Mouse (Mus musculus): ENCODE measurements around the gene Aspa. TPM values are rescaled to one million over a fixed set of nuclear protein-coding genes. Genes with fewer than 3 reads are reported as not detected.

Gene Aspa
- polyA plus RNA-seq, 1 experiment from 2014 or later, result 0.41 TPM

GRCm38 (mm10) chr11:73274821-73275220 is 54.6 kb downstream of the Aspa start:
- 40% methylated on average over 2 of the region's 2 CpGs for WGBS
- Histone ChIP-seq H3K27ac (ENCODE audit: low read length) (no peak overlapping the region), H3K27me3 (ENCODE audit: control insufficient read depth, insufficient read depth, low read length) (no peaks in the 10 kb centered on the region), H3K36me3 (ENCODE audit: control insufficient read depth, insufficient read depth) (no peaks in the 10 kb centered on the region), H3K4me3 (ENCODE audit: low read length) (no peak overlapping the region), H3K4me1 (ENCODE audit: control insufficient read depth, insufficient read depth, low read length) (no peaks in the 10 kb centered on the region), H3K9ac (ENCODE audit: low read length) (no peak overlapping the region), H3K4me2 (ENCODE audit: low read depth, low read length) (no peak overlapping the region), H3K9me3 (replicated peaks; ENCODE audit: control insufficient read depth, low read length) (no peaks in the 10 kb centered on the region)
- no peak for ATAC-seq (replicated peaks; ENCODE audit: extremely low read depth, insufficient read depth, low FRiP score)

GRCm38 (mm10) chr11:73267267-73267666 is 62.1 kb downstream of the Aspa start, which contains the start of gene Trpv3:
Trpv3 (plus strand) TSS chr11:73267388.
- 72% methylated on average over 7 of the region's 7 CpGs for WGBS

GRCm38 (mm10) chr11:73261385-73261784 is 68.0 kb downstream of the Aspa start:
- H3K27me3 ChIP-seq (ENCODE audit: control insufficient read depth, insufficient read depth, low read length), result no peaks in the 10 kb centered on the region

More at GRCm38 (mm10) chr11:73267267-73267666, 62.1 kb downstream of the Aspa start, which contains the start of gene Trpv3:
- Histone ChIP-seq H3K36me3 (ENCODE audit: control insufficient read depth, insufficient read depth) (no peaks in the 10 kb centered on the region), H3K4me2 (ENCODE audit: low read depth, low read length) (no peak within 1 kb of the TSS), H3K4me3 (ENCODE audit: low read length) (no peak within 1 kb of the TSS), H3K27me3 (ENCODE audit: control insufficient read depth, insufficient read depth, low read length) (no peaks in the 10 kb centered on the region; the same call in 1 of the 2 replicates), H3K9me3 (replicated peaks; ENCODE audit: control insufficient read depth, low read length) (no peaks in the 10 kb centered on the region), H3K27ac (ENCODE audit: low read length) (no peak within 1 kb of the TSS), H3K4me1 (ENCODE audit: control insufficient read depth, insufficient read depth, low read length) (no peaks in the 10 kb centered on the region), H3K9ac (ENCODE audit: low read length) (no peak within 1 kb of the TSS)
- ATAC-seq (replicated peaks; ENCODE audit: extremely low read depth, insufficient read depth, low FRiP score), result no peak

GRCm38 (mm10) chr11:73260457-73260856 is 68.9 kb downstream of the Aspa start:
- no peaks in the 10 kb centered on the region for H3K36me3 ChIP-seq (ENCODE audit: control insufficient read depth, insufficient read depth)
- no peaks in the 10 kb centered on the region for H3K4me1 ChIP-seq (ENCODE audit: control insufficient read depth, insufficient read depth, low read length)
- no peak overlapping the region for H3K9ac ChIP-seq (ENCODE audit: low read length)
- ATAC-seq (replicated peaks; ENCODE audit: extremely low read depth, insufficient read depth, low FRiP score), result no peak
- no peak overlapping the region for H3K27ac ChIP-seq (ENCODE audit: low read length)
- H3K4me2 ChIP-seq (ENCODE audit: low read depth, low read length), result no peak overlapping the region
- H3K27me3 ChIP-seq (ENCODE audit: control insufficient read depth, insufficient read depth, low read length), result no peaks in the 10 kb centered on the region
- H3K4me3 ChIP-seq (ENCODE audit: low read length), result no peak overlapping the region
- H3K9me3 ChIP-seq (replicated peaks; ENCODE audit: control insufficient read depth, low read length), result peaks cover 2% of the 10 kb centered on the region; the same call in 1 of the 2 replicates
- WGBS, result 63% methylated on average over 3 of the region's 3 CpGs

More at GRCm38 (mm10) chr11:73261385-73261784, 68.0 kb downstream of the Aspa start:
- no peak for ATAC-seq (replicated peaks; ENCODE audit: extremely low read depth, insufficient read depth, low FRiP score)
- H3K4me2 ChIP-seq (ENCODE audit: low read depth, low read length), result no peak overlapping the region
- no peaks in the 10 kb centered on the region for H3K36me3 ChIP-seq (ENCODE audit: control insufficient read depth, insufficient read depth)
- no peak overlapping the region for H3K9ac ChIP-seq (ENCODE audit: low read length)
- peaks cover 2% of the 10 kb centered on the region; the same call in 1 of the 2 replicates for H3K9me3 ChIP-seq (replicated peaks; ENCODE audit: control insufficient read depth, low read length)
- H3K4me1 ChIP-seq (ENCODE audit: control insufficient read depth, insufficient read depth, low read length), result no peaks in the 10 kb centered on the region
- 65% methylated on average over 1 of the region's 1 CpGs for WGBS
- no peak overlapping the region for H3K4me3 ChIP-seq (ENCODE audit: low read length)
- no peak overlapping the region for H3K27ac ChIP-seq (ENCODE audit: low read length)

- Histone ChIP-seq H3K9me3 (replicated peaks; ENCODE audit: control insufficient read depth, low read length) (peaks cover 2% of the 10 kb centered on the region; the same call in 1 of the 2 replicates), H3K27me3 (ENCODE audit: control insufficient read depth, insufficient read depth, low read length) (no peaks in the 10 kb centered on the region), H3K9ac (ENCODE audit: low read length) (no peak overlapping the region), H3K4me1 (ENCODE audit: control insufficient read depth, insufficient read depth, low read length) (no peaks in the 10 kb centered on the region), H3K36me3 (ENCODE audit: control insufficient read depth, insufficient read depth) (no peaks in the 10 kb centered on the region), H3K27ac (ENCODE audit: low read length) (no peak overlapping the region), H3K4me3 (ENCODE audit: low read length) (no peak overlapping the region), H3K4me2 (ENCODE audit: low read depth, low read length) (no peak overlapping the region)
- no peak for ATAC-seq (replicated peaks; ENCODE audit: extremely low read depth, insufficient read depth, low FRiP score)
Measured at GRCm38 (mm10) chr11:73258664-73259063, 70.7 kb downstream of the Aspa start.

- no peak overlapping the region for H3K9ac ChIP-seq (ENCODE audit: low read length)
- no peaks in the 10 kb centered on the region for H3K4me1 ChIP-seq (ENCODE audit: control insufficient read depth, insufficient read depth, low read length)
- H3K9me3 ChIP-seq (replicated peaks; ENCODE audit: control insufficient read depth, low read length), result peaks cover 2% of the 10 kb centered on the region; the same call in 1 of the 2 replicates
- H3K36me3 ChIP-seq (ENCODE audit: control insufficient read depth, insufficient read depth), result no peaks in the 10 kb centered on the region
- no peak for ATAC-seq (replicated peaks; ENCODE audit: extremely low read depth, insufficient read depth, low FRiP score)
- H3K27ac ChIP-seq (ENCODE audit: low read length), result no peak overlapping the region
- H3K4me2 ChIP-seq (ENCODE audit: low read depth, low read length), result no peak overlapping the region
- no peak overlapping the region for H3K4me3 ChIP-seq (ENCODE audit: low read length)
- WGBS, result 65% methylated on average over 4 of the region's 4 CpGs
- no peaks in the 10 kb centered on the region for H3K27me3 ChIP-seq (ENCODE audit: control insufficient read depth, insufficient read depth, low read length)
Measured at GRCm38 (mm10) chr11:73257362-73257945, 71.9 kb downstream of the Aspa start.

Other genes starting within 250 kb of the Aspa start
- gene Itgae, start 239.0 kb downstream of the Aspa start, polyA plus RNA-seq (2015; fragmentation: Nextera tagmentation; extraction: Ambion mirVana), result 1.4 and 2.2 TPM in 2 replicates
- gene Haspin, start 191.3 kb downstream of the Aspa start, polyA plus RNA-seq (2015; fragmentation: Nextera tagmentation; extraction: Ambion mirVana), result 12.0 and 13.6 TPM in 2 replicates
- gene P2rx5, start 169.2 kb downstream of the Aspa start, polyA plus RNA-seq (2015; fragmentation: Nextera tagmentation; extraction: Ambion mirVana), result 2.2 and 2.9 TPM in 2 replicates
- 105 and 113 TPM in 2 replicates for gene Emc6, start 152.6 kb downstream of the Aspa start, polyA plus RNA-seq (2015; fragmentation: Nextera tagmentation; extraction: Ambion mirVana)
- 237 and 257 TPM in 2 replicates for gene Tax1bp3, start 152.5 kb downstream of the Aspa start, polyA plus RNA-seq (2015; fragmentation: Nextera tagmentation; extraction: Ambion mirVana)
- gene Ctns, start 130.6 kb downstream of the Aspa start, polyA plus RNA-seq (2015; fragmentation: Nextera tagmentation; extraction: Ambion mirVana), result 14.5 and 15.3 TPM in 2 replicates
- 0.86 and 1.00 TPM in 2 replicates for gene Shpk, start 130.1 kb downstream of the Aspa start, polyA plus RNA-seq (2015; fragmentation: Nextera tagmentation; extraction: Ambion mirVana)
- 0.06 and 0.08 TPM in 2 replicates for gene Trpv1, start 95.3 kb downstream of the Aspa start, polyA plus RNA-seq (2015; fragmentation: Nextera tagmentation; extraction: Ambion mirVana)
- 0.08 and 0.09 TPM in 2 replicates for gene Trpv3, start 62.2 kb downstream of the Aspa start, polyA plus RNA-seq (2015; fragmentation: Nextera tagmentation; extraction: Ambion mirVana)
- not detected in 2 replicates for gene Gm49340, start 145 bp upstream of the Aspa start, polyA plus RNA-seq (2015; fragmentation: Nextera tagmentation; extraction: Ambion mirVana)
- gene Spata22, start 145 bp upstream of the Aspa start, polyA plus RNA-seq (2015; fragmentation: Nextera tagmentation; extraction: Ambion mirVana), result not detected in 2 replicates
- gene Olfr20, start 21.2 kb upstream of the Aspa start, polyA plus RNA-seq (2015; fragmentation: Nextera tagmentation; extraction: Ambion mirVana), result not detected in 2 replicates
- gene Olfr376, start 41.6 kb upstream of the Aspa start, polyA plus RNA-seq (2015; fragmentation: Nextera tagmentation; extraction: Ambion mirVana), result not detected in 2 replicates
- not detected in 2 replicates for gene Olfr1, start 70.0 kb upstream of the Aspa start, polyA plus RNA-seq (2015; fragmentation: Nextera tagmentation; extraction: Ambion mirVana)
- gene Olfr378, start 98.9 kb upstream of the Aspa start, polyA plus RNA-seq (2015; fragmentation: Nextera tagmentation; extraction: Ambion mirVana), result not detected in 2 replicates
- gene Olfr380, start 127.9 kb upstream of the Aspa start, polyA plus RNA-seq (2015; fragmentation: Nextera tagmentation; extraction: Ambion mirVana), result not detected in 2 replicates
- not detected in 2 replicates for gene Olfr381, start 162.0 kb upstream of the Aspa start, polyA plus RNA-seq (2015; fragmentation: Nextera tagmentation; extraction: Ambion mirVana)
- not detected in 2 replicates for gene Olfr382, start 187.6 kb upstream of the Aspa start, polyA plus RNA-seq (2015; fragmentation: Nextera tagmentation; extraction: Ambion mirVana)